Mouse (Mus musculus) thymus, postnatal 36 days (tissue): ENCODE data around the gene Zmym1.
"Not testable (repeated sequence)": the region's sequence is repeated elsewhere in the genome, so short reads cannot be mapped to it uniquely, and the experiment has no call there.

Experiments
- DNase-seq, 2 experiments: peaks; one replicate each; pipeline ENCODE4 v3.0.0; 2022; ENCODE audit warnings: mixed read lengths in 2 of 2

Gene Zmym1

GRCm38 (mm10) chr4:127060585-127061290 lies at the start of gene Zmym1:
Gene Zmym1, minus strand, starts transcription at chr4:127061152.
- peak; percentile 93 to 94 for DNase-seq

GRCm38 (mm10) chr4:127110570-127110969 lies 49.6 kb upstream of the Zmym1 start:
- DNase-seq = no peak

- DNase-seq = no peak
These were observed 46.6 kb upstream of the Zmym1 start for GRCm38 (mm10) chr4:127107566-127107965.

GRCm38 (mm10) chr4:127099552-127099951 lies 38.6 kb upstream of the Zmym1 start:
- DNase-seq = not testable (repeated sequence)

GRCm38 (mm10) chr4:127095090-127095489 lies 34.1 kb upstream of the Zmym1 start:
- DNase-seq = peak; percentile 27 to 44

GRCm38 (mm10) chr4:127091188-127091587 lies 30.2 kb upstream of the Zmym1 start:
- no peak for DNase-seq

- DNase-seq = no peak
These were observed 24.8 kb upstream of the Zmym1 start for GRCm38 (mm10) chr4:127085761-127086160.

- no peak for DNase-seq
These were observed 22.2 kb upstream of the Zmym1 start for GRCm38 (mm10) chr4:127083131-127083530.

- DNase-seq = no peak
These were observed 19.9 kb upstream of the Zmym1 start for GRCm38 (mm10) chr4:127080806-127081205.

- DNase-seq = peak; percentile 91 to 95
These were observed 16.1 kb upstream of the Zmym1 start, which contains the start of gene Zmym6 for GRCm38 (mm10) chr4:127076875-127077548. Gene Zmym6, plus strand, starts transcription at chr4:127077383.

- no peak for DNase-seq
These were observed 14.0 kb upstream of the Zmym1 start for GRCm38 (mm10) chr4:127074915-127075314.

- DNase-seq = no peak
These were observed 3.1 kb upstream of the Zmym1 start for GRCm38 (mm10) chr4:127064051-127064450.

GRCm38 (mm10) chr4:127054522-127055198 lies 6.3 kb downstream of the Zmym1 start:
- no peak for DNase-seq

- no peak for DNase-seq
These were observed 7.9 kb downstream of the Zmym1 start for GRCm38 (mm10) chr4:127053071-127053470.

- no peak for DNase-seq
These were observed 9.8 kb downstream of the Zmym1 start for GRCm38 (mm10) chr4:127051121-127051520.

GRCm38 (mm10) chr4:127043540-127043939 lies 17.4 kb downstream of the Zmym1 start:
- no peak for DNase-seq

GRCm38 (mm10) chr4:127039871-127040483 lies 21.0 kb downstream of the Zmym1 start:
- no peak for DNase-seq

GRCm38 (mm10) chr4:127038828-127039349 lies 22.1 kb downstream of the Zmym1 start:
- no peak for DNase-seq

GRCm38 (mm10) chr4:127037908-127038827 lies 22.8 kb downstream of the Zmym1 start:
- DNase-seq = no peak

GRCm38 (mm10) chr4:127037158-127037557 lies 23.8 kb downstream of the Zmym1 start:
- no peak for DNase-seq
